ENCODE assay signal across 22 mouse cellular contexts in genomic region chr15:84372801-84373200, GRCm38 (mm10). TPM values are rescaled to one million over a fixed set of nuclear protein-coding genes. Genes with fewer than 3 reads are reported as not detected.
DNase-seq lines count a peak whose midpoint lies in the region; ATAC-seq and TF ChIP-seq lines count a peak whose summit lies in the region.
"Had no signal": no experiment of that assay in that cellular context is flagged by ENCODE, and none has a peak within 500 bp of the region (broad histone marks: within the 10 kb centered on the region; RNA-seq: fewer than 3 reads in every experiment).

No protein-coding gene starts in this region.

- H3K4me2 ChIP-seq in liver, embryonic 12.5 days, result no peak overlapping the region
- H3K4me2 ChIP-seq in intestine, embryonic 15.5 days (replicated peaks), result no peak overlapping the region
- H3K4me2 ChIP-seq: embryonic facial prominence, embryonic 13.5 days; forebrain, embryonic 12.5 days; heart, embryonic 11.5 days; heart, embryonic 15.5 days; hindbrain, embryonic 14.5 days had no signal

- H3K27me3 ChIP-seq in liver, adult 2 months (ENCODE audit: control insufficient read depth, insufficient read depth, low read length), result no peaks in the 10 kb centered on the region
- H3K27me3 ChIP-seq in liver, embryonic 12.5 days (replicated peaks), result no peaks in the 10 kb centered on the region
- no peaks in the 10 kb centered on the region for H3K27me3 ChIP-seq in intestine, embryonic 15.5 days (replicated peaks)
- H3K27me3 ChIP-seq: embryonic facial prominence, embryonic 13.5 days; forebrain, embryonic 12.5 days; heart, embryonic 15.5 days; Patski had no signal

- no peak overlapping the region for H3K9ac ChIP-seq in liver, adult 2 months (ENCODE audit: low read depth, low read length)
- no peak overlapping the region for H3K9ac ChIP-seq in liver, embryonic 12.5 days
- no peak overlapping the region for H3K9ac ChIP-seq in intestine, embryonic 15.5 days
- H3K9ac ChIP-seq: embryonic facial prominence, embryonic 13.5 days; forebrain, embryonic 12.5 days; heart, embryonic 15.5 days; hindbrain, embryonic 14.5 days had no signal

- DNase-seq in embryo, embryonic 10 days (ENCODE audit: low spot score), result peak; percentile 57
- DNase-seq in embryo, embryonic 11 days, result no peak
- DNase-seq in liver, adult 2 months (ENCODE audit: extremely low read depth, low read depth, low spot score), result peak; percentile 3
- DNase-seq in adrenal gland, postnatal 25 days, result no peak
- DNase-seq: adrenal gland, adult 8-10 months; B cell, adult 2 months; cerebellum, adult 11-12 months; cerebellum, adult 9-11 months; cerebellum, postnatal 36 days; gastrocnemius, postnatal 10 days; heart, adult 2 months; heart, postnatal 14 days had no signal

- H3K36me3 ChIP-seq in liver, adult 2 months (ENCODE audit: control insufficient read depth, insufficient read depth, low read length), result no peaks in the 10 kb centered on the region
- no peaks in the 10 kb centered on the region for H3K36me3 ChIP-seq in liver, embryonic 12.5 days
- no peaks in the 10 kb centered on the region for H3K36me3 ChIP-seq in intestine, embryonic 15.5 days
- H3K36me3 ChIP-seq: embryonic facial prominence, embryonic 13.5 days; heart, embryonic 15.5 days had no signal

- no peak overlapping the region for H3K4me3 ChIP-seq in liver, adult 2 months (ENCODE audit: insufficient read depth, low read depth, low read length)
- H3K4me3 ChIP-seq in liver, embryonic 12.5 days, result no peak overlapping the region
- H3K4me3 ChIP-seq in intestine, embryonic 15.5 days (replicated peaks), result no peak overlapping the region
- H3K4me3 ChIP-seq: embryonic facial prominence, embryonic 13.5 days; forebrain, embryonic 12.5 days; heart, adult 2 months; heart, embryonic 15.5 days had no signal

- 72% methylated on average over 5 of the region's 5 CpGs for WGBS in liver, adult 2 months
- whole genome bisulfite sequencing in liver, embryonic 12.5 days (ENCODE audit: insufficient replicate concordance), result 50% methylated on average over 5 of the region's 5 CpGs
- WGBS in intestine, embryonic 15.5 days, result 57% methylated on average over 5 of the region's 5 CpGs

- TF ChIP-seq POLR2A in liver, adult 2 months (IDR thresholded peaks at IDR 0.05; ENCODE audit: extremely low read depth, insufficient read depth, low read length), result no peak

- H3K27ac ChIP-seq in liver, adult 2 months (replicated peaks; ENCODE audit: insufficient read depth, low read depth, low read length), result no peak overlapping the region
- H3K27ac ChIP-seq in liver, embryonic 12.5 days, result no peak overlapping the region
- no peak overlapping the region for H3K27ac ChIP-seq in intestine, embryonic 15.5 days
- H3K27ac ChIP-seq: embryonic facial prominence, embryonic 13.5 days; forebrain, embryonic 12.5 days; heart, adult 2 months; heart, embryonic 15.5 days; hindbrain, embryonic 14.5 days had no signal

- H3K9me3 ChIP-seq in liver, embryonic 12.5 days (replicated peaks), result peaks cover 12% of the 10 kb centered on the region
- 0 out of 2 replicates have a peak, but pooled peaks cover 5% of the 10 kb centered on the region for H3K9me3 ChIP-seq in intestine, embryonic 15.5 days

- no peak for ATAC-seq in liver, embryonic 12.5 days
- ATAC-seq in intestine, embryonic 15.5 days, result peak; percentile 77
- ATAC-seq in cerebellum, adult (ENCODE audit: insufficient number of reproducible peaks, low FRiP score, low TSS enrichment), result no peak
- ATAC-seq: forebrain, embryonic 16.5 days; Patski had no signal

- no peaks in the 10 kb centered on the region for H3K79me2 ChIP-seq in liver, adult 2 months (ENCODE audit: control insufficient read depth, insufficient read depth, low read length)

- TF ChIP-seq CTCF in liver, adult 2 months (IDR thresholded peaks at IDR 0.05; ENCODE audit: low read depth, low read length), result no peak

- H3K4me1 ChIP-seq in liver, adult 2 months (ENCODE audit: control insufficient read depth, insufficient read depth, low read length), result no peaks in the 10 kb centered on the region
- H3K4me1 ChIP-seq in liver, embryonic 12.5 days, result no peaks in the 10 kb centered on the region
- H3K4me1 ChIP-seq in intestine, embryonic 15.5 days (replicated peaks), result no peaks in the 10 kb centered on the region
- H3K4me1 ChIP-seq: embryonic facial prominence, embryonic 13.5 days; forebrain, embryonic 12.5 days; heart, embryonic 15.5 days had no signal

RNA-seq across cellular contexts. Expression of gene Parvg, which starts 49.0 kb away (rescaled TPM):
- 0.74 and 1.3 TPM in 2 replicates for total RNA-seq in liver, adult 2 months (2014; rRNA removed)
- polyA plus RNA-seq in liver, adult 2 months (2012; rRNA removed), result 0.85 and 0.95 TPM in 2 replicates
- 9.7 and 10.0 TPM in 2 replicates for polyA plus RNA-seq in liver, embryonic 12.5 days (2016; fragmentation: Nextera tagmentation; extraction: Ambion mirVana)
- 3.0 and 3.8 TPM in 2 replicates for polyA plus RNA-seq in intestine, embryonic 15.5 days (2015; fragmentation: Nextera tagmentation; extraction: Ambion mirVana)
- total RNA-seq in adrenal gland, postnatal 25 days (2021), result 1.9 and 3.6 TPM in 2 replicates
- polyA plus RNA-seq: Patski had no signal

Comparison
In these comparisons a context has a peak if more than half of its experiments do, and no peak if none do; other contexts are left out.
1. DNase-seq: peak in embryo, embryonic 10 days (single experiment) and liver, adult 2 months (single experiment); none in embryo, embryonic 11 days (single experiment) and adrenal gland, postnatal 25 days (single experiment).